Mouse (Mus musculus) natural killer cell, adult 2 months (primary cell): ENCODE data around the gene Gm38431.
"Not testable (repeated sequence)": the region's sequence is repeated elsewhere in the genome, so short reads cannot be mapped to it uniquely, and the experiment has no call there.

Experiments
- DNase-seq, 2 experiments: peaks; one replicate each; pipeline ENCODE4 v3.0.0; 2022; ENCODE audit warnings: low spot score in 2 of 2

Gm38431 gene

DNA sequence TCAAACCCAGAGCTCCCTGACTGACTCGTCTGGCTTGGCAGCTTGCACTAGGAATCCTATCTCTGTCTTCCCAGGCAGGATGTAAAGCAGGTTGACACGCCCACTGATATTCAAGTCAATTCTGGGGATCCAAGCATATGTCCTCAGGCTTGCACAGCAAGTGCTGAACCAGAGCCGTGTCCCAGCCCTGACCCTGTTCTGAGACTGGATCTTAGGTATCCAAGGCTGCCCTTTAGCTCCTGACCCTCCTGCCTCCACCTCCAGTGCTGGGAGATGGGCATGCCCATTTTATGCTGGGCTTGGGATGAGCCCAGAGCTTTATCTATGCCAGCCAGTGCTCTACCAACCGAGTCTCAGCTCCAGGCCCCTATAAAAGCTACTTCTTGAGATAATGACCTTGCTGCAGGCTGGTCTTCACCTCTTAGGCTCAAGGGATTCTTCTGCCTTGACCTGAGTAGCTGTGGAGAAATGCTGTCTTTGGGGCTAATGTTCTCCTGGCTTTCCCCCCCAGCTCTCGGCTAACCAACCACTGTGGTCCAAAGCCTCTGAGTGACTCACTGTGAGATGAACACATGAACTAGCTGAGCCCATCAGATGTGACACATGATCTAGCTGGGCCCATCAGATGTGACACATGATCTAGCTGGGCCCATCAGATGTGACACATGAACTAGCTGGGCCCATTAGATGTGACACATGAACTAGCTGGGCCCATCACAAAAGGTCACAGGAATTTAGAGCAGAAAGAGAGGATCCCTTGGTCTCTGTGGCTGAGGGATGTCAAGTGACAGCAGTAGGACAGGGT lies 14.2 kb upstream of the Gm38431 start:
- DNase-seq = no peak

DNA sequence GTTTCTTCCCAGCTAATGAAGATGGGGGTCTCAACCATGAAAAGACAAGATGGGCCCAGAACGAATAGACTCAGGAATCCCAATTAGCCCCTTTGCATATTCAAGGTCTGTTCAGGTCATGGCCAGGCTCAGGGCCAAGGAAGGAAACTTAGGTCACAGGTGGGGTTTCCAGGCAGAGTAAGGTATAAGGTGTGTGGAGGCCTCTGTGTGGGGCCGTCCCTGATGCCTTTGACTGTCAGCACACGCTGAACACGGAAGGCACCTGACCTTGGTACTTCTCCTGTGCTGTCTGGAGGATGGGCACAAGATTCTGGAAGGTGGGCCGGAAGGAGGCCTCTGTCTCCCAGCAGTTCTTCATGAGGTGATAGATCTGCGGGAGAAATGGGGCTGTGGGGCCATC lies 13.0 kb upstream of the Gm38431 start:
- no peak for DNase-seq

DNA sequence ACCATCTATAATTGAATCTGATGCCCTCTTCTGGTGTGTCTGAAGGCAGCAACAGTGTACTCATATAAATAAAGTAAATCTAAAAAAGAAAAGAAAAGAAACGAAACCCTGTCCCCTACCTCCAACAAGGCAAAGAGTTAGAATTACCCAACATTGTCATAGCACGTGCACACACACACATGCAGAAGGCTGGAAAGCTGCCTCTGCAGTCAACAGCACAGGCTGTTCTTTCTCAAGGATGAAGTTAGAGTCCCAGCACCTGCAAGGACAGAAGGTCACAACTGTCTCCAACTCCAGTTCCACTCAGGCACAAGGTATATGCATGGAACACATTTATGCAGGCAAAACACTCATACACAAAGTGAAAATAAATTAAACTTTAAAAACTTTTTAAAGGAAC lies 10.3 kb upstream of the Gm38431 start:
- no peak for DNase-seq

DNA sequence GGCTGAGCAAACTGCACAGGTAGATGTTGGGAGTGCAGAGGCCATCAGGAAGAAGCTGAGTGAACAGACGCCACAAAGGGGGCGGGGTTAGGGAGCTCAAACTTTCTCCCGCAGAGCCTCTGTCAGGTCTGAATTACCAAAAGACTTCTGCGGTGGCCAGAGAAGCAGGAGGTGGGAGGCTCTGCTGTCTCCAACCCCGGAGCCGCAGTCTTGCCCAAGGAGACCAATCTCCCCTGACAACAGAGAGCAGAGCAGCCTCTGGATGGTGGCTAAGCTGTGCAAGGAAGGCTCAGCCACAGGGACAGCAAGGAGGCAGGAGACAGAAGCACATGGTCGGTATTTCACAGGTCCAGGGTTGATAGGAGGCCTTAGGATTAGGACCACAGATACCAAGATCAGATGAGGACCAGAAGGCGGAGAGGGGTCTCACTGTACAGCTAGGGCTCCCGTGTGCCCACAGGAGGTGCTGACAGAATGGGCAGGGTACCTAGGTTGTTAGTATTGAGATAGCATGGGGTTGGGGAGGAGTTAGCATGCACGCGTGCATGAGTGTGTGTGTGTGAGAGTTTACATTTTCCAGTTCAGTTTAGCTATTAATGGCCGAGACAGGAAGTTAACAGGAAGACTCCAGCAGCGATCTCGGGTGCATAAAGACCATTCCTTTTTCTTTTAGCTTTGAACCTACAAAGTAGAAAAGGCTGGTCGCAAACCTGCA lies 8.8 kb upstream of the Gm38431 start:
- no peak for DNase-seq

DNA sequence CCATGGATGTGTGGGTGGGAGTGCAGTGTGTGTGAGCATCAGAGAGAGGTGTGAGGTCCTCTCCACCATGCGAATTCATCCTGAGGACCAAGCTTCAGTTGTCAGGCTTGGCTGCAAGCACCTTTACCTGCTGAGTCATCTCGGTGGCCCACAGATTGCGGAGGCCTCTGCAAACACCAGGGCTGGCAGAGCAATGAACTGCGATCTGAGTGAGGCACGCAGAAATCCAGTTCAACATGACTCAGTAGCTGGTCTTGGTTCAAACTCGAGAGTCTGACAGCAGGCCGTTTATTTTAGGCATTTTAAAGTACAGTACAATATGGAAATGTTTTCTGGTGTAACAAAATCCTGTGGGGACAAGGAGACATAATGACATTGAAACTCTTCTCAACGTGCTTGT lies 6.0 kb upstream of the Gm38431 start:
- no peak for DNase-seq

DNA sequence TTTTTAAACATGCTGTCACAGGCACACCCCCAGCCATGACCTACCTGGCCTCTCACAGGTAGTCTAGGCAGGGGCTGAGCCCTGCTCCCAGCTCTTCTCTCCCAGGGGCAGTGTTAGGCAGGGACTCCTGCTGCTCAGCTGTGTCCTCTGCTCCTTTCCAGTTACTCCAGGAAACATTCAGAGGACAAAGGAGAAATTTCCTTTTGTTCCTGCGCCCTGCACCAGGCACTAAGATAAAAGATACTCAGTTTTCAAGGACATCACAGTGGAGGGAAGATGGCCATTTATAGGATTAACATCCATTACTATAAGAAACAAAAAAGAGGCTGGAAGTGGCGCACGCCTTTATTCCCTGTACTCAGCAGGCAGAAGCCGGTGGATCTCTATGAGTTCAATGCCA lies 4.2 kb upstream of the Gm38431 start:
- DNase-seq = no peak

DNA sequence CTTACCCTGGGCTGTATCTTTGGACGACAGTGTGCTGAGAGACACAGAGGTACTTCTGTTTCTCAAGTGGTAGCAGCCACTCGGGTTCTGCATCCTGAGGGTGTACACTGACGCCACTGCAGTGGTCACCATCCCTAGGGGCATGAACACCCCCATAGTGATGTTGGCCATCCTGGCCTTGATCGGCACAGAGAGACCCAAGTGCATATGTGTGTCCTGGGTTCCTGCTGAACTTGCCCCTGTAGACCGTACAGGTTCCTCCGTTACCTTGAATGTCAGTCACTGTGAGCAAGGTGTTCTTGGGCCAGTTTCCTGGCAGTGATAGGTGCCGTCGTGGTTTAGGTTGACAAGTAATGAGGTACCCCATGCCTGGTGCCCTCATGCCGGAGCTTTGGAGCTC lies 1.6 kb upstream of the Gm38431 start:
- no peak for DNase-seq

DNA sequence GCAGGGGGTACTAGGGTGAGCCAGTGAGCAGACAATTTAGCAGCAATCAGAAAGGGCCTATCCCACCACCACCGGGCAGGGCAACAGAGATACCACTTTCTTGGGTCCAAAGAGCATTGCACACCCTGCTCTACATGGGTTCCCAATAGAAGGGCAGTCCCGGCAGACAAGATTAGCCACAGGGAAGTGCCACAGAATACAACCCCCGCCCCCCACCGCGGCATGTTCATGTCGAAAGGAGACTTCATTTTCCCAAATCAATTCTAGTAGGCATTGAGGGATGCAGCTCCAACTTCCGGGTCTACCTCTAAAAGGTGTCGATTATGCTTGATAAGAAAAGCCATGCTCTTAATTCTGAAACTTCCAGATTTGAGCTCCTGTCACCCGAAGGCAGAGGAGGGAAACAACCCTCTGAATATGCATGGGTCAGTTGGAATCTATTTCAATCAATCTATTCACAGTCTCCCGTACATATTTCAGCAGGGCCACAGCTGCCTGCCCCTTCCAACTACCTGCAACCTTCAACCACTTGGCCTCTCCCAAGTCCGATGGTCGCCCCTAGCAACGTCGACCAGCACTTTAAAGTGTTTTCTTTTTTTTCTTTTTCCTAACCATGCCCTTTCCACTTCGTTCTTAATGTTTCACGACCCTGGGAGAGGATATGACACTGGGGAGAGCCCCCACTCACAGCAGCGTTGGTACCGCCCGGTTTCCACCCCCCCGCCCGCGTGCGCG lies 658 bp downstream of the Gm38431 start:
- no peak for DNase-seq

DNA sequence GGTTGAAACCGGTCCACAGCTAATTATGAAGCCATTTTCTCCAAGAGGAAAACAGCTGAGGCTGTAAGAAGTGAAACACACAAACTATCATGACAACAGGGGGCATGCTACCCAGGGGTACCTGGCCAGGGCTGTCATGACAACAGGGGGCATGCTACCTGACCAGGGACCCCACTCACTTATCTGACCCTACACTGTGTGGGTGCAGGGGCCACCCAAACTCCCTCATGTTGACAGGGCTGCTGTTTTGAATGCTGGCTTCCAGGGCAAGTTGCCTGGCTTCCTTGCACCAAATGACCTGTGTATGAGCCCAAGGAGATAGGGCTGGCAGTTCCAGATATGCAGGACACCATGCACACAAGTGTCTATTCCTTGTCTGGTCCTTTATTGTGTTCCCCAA lies 1.3 kb downstream of the Gm38431 start:
- no peak for DNase-seq

DNA sequence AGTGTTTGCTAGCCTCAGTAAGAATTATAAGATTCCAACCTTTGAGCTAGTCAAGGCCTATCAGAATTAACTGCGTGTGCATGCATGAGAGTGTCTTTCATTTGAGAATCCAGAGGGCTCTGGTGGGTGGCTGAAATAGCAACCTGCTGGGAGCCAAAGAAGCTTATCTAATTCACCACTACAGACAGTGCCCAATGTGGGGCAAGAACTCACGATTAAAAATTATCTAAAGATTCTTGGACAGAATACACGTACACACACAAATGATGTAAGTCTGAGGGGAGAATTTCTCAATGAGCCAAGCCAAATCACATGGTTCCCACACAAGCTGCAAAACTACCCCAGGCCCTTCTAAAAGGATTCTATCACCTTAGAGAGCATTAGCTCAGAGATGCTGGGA lies 8.5 kb downstream of the Gm38431 start:
- DNase-seq = no peak

DNA sequence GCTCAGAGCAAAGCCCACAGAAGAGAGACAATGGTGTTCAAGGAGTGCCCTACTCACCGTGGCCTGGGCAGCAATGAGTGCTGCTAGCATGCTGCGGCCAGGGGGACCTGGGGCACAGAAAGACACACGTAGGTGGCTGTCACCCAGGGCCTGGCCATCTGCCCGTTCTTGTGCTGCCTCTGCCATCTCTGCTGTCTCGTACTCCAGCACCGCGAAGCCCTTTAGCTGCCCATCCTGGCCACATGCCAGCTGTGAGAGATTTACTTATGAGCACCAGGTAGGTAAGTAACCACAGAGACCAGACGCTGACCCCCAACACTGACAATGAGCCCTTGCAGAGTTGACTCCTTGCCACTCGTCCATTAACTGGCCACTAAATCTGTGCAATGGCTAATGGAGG lies 10.7 kb downstream of the Gm38431 start:
- DNase-seq = no peak

DNA sequence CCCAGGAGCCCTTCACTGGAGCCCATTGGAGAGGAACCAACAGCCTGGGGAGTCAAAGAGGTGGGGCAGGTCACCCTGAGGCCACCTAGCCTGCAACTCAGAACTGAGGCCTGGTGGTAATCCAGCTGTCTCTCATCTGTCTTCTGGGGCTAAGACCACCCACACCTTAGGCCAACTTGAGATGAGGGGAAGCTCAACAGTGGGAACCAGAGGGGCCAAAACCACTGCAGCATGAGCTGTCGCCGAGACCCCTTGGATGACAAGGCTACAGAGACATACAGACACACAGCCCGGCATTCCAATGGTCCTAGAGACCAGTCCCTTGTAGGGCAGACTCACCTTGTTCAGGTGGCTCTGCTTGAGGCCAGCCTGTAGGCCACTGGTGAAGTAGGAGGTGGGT lies 16.2 kb downstream of the Gm38431 start:
- DNase-seq = no peak

DNA sequence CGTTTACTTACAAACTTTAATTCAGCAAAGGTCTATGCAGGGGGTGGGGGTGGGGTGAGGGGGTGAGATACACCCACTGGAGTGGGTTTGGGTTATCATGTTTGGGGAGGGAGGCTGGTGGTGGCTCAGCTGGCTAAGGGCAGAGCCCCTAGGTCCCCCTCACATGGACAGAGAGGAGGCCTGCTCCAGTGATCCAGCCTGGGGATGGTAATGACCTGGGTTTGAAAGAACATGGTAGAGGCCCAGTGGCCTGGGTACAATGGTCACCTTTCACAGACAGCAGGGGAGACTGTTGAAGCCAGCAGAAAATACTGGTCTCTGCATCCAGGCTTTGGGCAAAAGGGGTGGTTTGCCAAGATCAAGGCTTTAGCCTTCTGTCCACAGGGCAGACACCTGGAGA lies 17.6 kb downstream of the Gm38431 start:
- DNase-seq = no peak

DNA sequence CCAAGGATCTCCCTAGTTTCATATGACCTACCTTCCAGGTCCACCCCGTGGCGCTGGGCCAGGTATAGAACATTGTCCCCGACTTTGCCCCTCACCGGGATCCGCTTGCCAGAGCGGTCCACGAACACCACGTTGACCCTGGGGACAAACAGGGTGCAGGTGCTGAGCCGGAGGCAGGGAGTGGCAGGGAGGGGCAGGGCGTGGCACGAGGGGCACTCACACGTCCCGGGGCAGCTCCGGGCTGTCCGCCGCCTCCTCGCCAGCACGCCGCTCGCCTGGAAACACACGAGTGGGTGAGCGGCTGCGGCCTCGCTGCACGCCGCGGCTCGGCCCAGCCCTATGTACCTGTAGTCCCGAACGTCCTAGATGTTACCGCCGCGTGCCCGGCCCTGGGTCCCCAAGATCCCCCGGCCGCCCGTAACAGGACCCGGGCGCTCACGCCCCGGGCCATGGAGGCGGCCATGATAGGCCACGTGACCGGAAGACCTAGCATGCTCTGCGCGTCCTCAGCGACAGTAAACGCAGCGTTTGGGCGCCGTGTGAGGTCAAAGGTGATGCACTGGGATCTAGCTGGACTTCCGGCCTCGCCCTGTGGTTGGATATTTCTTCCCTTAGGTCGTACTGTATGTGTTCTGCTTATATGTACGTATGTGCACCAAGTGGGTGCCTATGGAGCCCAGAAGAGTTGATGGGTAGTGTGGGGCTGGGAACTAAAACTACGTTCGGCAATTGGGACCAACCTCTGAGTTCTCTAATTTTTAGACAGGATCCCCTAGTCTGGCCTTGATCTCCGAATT lies 18.6 kb downstream of the Gm38431 start, which contains the start of the genes Gm49373 and Fdx1l:
Gm49373 (minus strand) TSS at position 53 of the 797 bp plus-strand sequence.
Fdx1l (minus strand) TSS at position 571 of the 797 bp plus-strand sequence.
- peak; percentile 80 to 82 for DNase-seq

DNA sequence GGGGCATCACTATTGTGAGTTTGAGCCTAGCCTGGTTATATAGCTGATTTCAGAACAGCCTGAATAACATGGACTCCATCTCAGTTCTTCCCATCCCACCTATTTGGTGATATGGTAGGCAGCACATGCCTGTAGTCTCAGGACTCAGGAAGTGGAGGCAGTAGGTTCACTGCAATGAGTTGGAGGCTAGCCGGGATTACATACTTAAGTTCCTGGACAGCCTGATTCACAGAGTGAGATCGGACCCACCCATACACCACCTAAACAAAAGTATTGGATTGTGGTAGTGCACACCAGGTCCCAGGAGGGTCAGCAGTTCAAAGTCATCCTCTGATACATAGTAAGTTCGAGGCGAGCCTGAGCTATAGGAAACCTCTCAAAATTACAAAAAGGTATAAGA lies 19.2 kb downstream of the Gm38431 start:
- DNase-seq = no peak

DNA sequence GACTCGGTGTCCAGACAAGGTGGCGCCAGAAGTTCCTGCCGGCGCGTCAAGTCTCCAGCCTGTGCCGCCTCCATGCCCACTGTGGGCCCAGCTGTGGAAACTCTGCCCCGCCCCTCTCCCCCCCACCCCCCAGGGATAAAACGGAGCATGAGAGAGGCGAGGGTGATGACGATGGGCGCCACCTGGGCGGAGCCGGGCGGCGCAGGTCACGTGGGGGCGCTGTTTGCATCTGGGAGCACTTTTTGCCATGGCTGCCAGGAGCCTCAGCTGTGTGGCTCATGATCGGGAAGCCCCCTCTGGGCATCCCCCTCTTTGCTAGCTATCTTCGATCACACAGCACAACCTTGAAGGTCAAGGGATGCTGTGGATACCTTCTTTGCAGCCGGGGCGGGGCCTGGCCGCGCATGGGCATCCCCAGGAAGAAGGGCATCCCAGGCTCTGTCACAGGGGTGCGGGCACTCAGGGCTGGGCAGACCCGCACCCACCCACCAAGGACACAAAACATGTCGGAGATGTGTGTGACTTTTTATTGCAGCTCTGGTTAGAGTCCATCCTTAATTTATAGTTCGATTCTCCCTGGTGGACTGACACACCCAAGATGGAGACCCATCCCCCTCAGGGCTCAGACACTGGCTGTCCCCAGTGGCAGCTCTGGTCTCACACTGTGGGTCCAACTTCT lies 24.7 kb downstream of the Gm38431 start, which contains the start of gene Zglp1:
Zglp1 (minus strand) TSS at position 88 of the 679 bp plus-strand sequence.
- no peak for DNase-seq

DNA sequence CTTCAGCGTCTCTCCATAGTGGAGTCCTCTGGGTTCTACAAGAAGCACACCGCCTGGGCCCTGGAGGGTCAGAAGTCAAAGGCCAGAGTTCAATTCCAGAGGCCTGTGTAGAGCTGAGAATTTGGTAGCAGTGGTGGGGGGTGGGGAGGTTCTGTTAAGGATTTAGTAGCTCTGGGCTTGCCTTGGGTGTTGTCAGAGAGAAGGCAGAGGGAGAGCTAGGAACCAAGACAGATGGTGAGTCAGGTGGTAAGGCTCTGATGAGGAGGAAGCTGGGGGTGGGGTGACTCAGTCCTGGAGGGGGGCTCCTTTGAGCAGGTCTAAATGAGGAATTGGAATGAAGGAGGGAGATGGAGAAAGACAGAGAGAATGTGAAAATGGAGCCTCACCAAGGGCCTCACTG lies 28.9 kb downstream of the Gm38431 start:
- no peak for DNase-seq

DNA sequence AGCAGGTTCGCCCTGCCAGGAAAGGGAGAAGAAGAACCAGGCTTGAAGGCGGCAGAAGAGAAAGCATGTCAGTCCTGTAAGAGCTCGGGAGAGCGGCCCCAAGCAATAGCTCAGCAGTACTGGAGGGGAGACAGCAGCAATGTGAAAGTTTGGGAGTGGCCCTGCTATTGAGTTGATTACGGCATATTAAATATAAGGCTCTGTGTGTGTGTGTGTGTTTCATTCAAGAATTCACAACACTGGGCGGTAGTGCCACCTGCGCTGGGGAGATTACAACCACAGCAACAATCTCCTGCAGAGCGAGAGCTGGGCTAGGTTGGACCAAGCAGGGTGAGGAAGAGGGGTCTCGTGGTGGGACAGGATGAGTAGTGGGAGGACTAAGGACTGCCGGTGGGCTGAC lies 40.2 kb downstream of the Gm38431 start:
- no peak for DNase-seq

DNA sequence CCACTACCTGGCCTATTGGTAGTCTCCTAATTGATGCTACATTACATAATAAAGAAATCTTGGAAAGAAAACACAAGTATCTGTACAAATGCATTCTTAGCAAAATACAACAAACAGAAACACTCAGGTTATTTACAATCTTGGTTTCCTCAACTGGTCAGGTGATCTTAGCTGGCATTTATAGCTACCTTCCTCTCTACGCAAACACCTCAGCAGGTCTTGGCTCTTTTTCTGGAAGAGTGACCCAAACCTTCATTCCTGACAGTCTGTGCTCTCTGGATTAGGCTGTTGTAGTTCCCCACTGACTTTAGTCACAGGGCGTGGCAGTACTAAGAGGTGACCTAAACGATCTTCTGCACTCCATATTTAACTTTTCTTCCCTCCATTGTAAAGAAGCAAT lies 46.6 kb downstream of the Gm38431 start:
- DNase-seq = no peak

DNA sequence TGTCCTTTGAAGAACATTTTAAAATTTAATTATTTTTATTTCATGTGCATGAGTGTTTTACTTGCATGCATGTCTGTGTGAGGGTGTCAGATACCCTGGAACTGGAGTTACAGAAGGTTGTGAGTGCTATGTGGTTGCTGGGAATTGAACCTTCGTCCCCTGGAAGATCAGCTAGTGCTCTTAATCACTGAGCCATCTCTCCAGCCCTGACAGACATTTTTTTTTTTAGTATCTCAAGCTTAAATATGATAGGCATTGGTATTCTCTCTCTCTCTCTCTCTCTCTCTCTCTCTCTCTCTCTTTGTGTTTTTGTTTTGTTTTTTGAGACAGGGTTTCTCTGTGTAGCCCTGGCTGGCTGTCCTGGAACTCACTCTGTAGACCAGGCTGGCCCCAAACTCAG lies 47.0 kb downstream of the Gm38431 start:
- DNase-seq = not testable (repeated sequence)

DNA sequence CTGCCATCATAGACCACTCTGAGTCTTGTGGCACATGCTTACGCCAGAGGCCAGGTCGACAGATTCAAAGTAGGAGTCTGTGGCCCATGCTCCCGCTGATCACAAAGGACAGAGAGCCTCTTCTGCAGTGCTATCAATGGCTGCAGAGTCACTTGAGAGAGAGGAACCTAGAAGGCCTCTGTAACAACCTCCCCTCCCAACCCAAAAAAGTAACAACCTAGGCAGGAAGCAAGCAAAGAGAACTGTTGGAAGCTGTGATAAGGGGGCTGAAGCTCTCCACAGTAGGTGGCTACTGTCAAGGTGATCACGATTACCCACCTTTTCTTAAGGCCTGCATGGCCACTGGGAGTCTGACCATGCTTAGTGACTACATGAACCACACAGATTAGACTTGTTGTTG lies 48.2 kb downstream of the Gm38431 start:
- no peak for DNase-seq
